Comparison of ENCODE assay signal across 14 mouse cellular contexts in the genomic region with DNA sequence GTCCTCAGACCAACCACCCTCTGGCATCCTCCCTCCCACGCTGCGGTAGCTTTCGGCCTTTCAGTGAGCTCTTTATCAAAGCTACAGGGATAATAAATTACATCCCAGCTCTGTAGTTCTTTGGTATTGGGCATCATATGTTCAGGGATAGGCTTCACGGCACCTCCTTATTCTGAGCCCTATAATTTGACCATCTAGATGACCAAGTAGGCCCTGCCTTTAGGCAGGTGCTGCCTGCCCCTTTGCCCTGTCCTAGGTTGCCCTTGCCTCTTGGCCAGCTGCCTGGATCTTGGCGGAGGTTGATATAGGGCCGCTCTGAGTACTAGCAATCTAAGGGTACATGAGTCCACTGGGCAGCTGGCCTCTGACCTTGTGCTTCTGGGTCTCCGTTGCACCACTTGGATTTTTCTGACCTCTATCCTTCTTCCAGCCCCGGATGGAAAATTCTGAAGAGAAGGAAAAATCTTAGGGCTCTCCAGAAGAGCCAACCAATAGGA. TPM values are rescaled to one million over a fixed set of nuclear protein-coding genes. Genes with fewer than 3 reads are reported as not detected.
DNase-seq lines count a peak whose midpoint lies in the region; ATAC-seq and TF ChIP-seq lines count a peak whose summit lies in the region.
"Had no signal": no experiment of that assay in that cellular context is flagged by ENCODE, and none has a peak within 500 bp of the region (broad histone marks: within the 10 kb centered on the region; RNA-seq: fewer than 3 reads in every experiment).

No protein-coding gene starts in this region.

- no peaks in the 10 kb centered on the region for H3K36me3 ChIP-seq in heart, embryonic 12.5 days
- H3K36me3 ChIP-seq: neural tube, embryonic 13.5 days had no signal

- H3K9ac ChIP-seq in heart, embryonic 12.5 days, result no peak overlapping the region
- H3K9ac ChIP-seq: hindbrain, embryonic 14.5 days; neural tube, embryonic 13.5 days had no signal

- H3K4me1 ChIP-seq in heart, embryonic 12.5 days (replicated peaks), result peaks cover 5% of the 10 kb centered on the region; the same call in 1 of the 2 replicates
- no peaks in the 10 kb centered on the region; the same call in none of the 2 replicates for H3K4me1 ChIP-seq in cerebellum, adult 2 months (ENCODE audit: control insufficient read depth, insufficient read depth, low read length)

- TF ChIP-seq POLR2A in cerebellum, adult 2 months (IDR thresholded peaks at IDR 0.05; ENCODE audit: borderline replicate concordance, insufficient read depth, low read length), result no peak

- H3K4me3 ChIP-seq in heart, embryonic 12.5 days, result no peak overlapping the region
- H3K4me3 ChIP-seq in cerebellum, adult 2 months (replicated peaks; ENCODE audit: insufficient read depth, low read depth, low read length), result no peak overlapping the region
- H3K4me3 ChIP-seq: neural tube, embryonic 13.5 days had no signal

- ATAC-seq in heart, embryonic 12.5 days (ENCODE audit: insufficient number of reproducible peaks, low FRiP score), result no peak
- ATAC-seq: midbrain, embryonic 16.5 days had no signal

- no peak overlapping the region for H3K4me2 ChIP-seq in heart, embryonic 12.5 days
- H3K4me2 ChIP-seq: hindbrain, embryonic 14.5 days; neural tube, embryonic 13.5 days had no signal

- peak; percentile 70 to 71 for DNase-seq in heart, adult 18-20 months
- DNase-seq in adrenal gland, adult 2 months, result peak; percentile 87
- DNase-seq in gastrocnemius, postnatal 14 days, result peak; percentile 45
- peak; percentile 82 for DNase-seq in kidney, postnatal 14 days
- DNase-seq in cerebellum, adult 2 months, result no peak
- DNase-seq in adipocyte (ENCODE audit: low spot score), result no peak
- no peak for DNase-seq in frontal cortex, postnatal 10 days (ENCODE audit: low spot score in 2 of 2)
- DNase-seq: lung, postnatal 36 days; right cerebral cortex, adult 18-20 months; thymus, postnatal 36 days had no signal

- H3K9me3 ChIP-seq in heart, embryonic 12.5 days (replicated peaks), result peaks cover 6% of the 10 kb centered on the region; the same call in 1 of the 2 replicates
- H3K9me3 ChIP-seq: neural tube, embryonic 13.5 days had no signal

- no peak for TF ChIP-seq CTCF in cerebellum, adult 2 months (IDR thresholded peaks at IDR 0.05; ENCODE audit: borderline replicate concordance, insufficient read depth, low read depth, low read length)

- H3K27ac ChIP-seq in heart, embryonic 12.5 days (ENCODE audit: poor library complexity, severe bottlenecking), result no peak overlapping the region
- H3K27ac ChIP-seq in cerebellum, adult 2 months (ENCODE audit: insufficient read depth, low read length), result no peak overlapping the region
- H3K27ac ChIP-seq: hindbrain, embryonic 14.5 days; neural tube, embryonic 13.5 days had no signal

- 69% methylated on average over 8 of the region's 8 CpGs for WGBS in heart, embryonic 12.5 days
- 84% methylated on average over 8 of the region's 8 CpGs for WGBS in cerebellum, adult 2 months

- intact Hi-C loops in gastrocnemius, postnatal 14 days (cut with DNase I; ENCODE audit: low total_unique reads), result no loop called here

- no peaks in the 10 kb centered on the region for H3K27me3 ChIP-seq in heart, embryonic 12.5 days (replicated peaks)
- H3K27me3 ChIP-seq in cerebellum, adult 2 months (ENCODE audit: control insufficient read depth, insufficient read depth, low read length), result no peaks in the 10 kb centered on the region
- H3K27me3 ChIP-seq: neural tube, embryonic 13.5 days had no signal

RNA-seq across cellular contexts. Expression of gene Noct, which starts 21.7 kb away (rescaled TPM):
- total RNA-seq in heart, adult 18-20 months (2021), result 10 to 100 TPM; 42.3 to 52.1 TPM
- 12.4 and 14.0 TPM in 2 replicates for polyA plus RNA-seq in heart, embryonic 12.5 days (2016; fragmentation: Nextera tagmentation; extraction: Ambion mirVana)
- 10 to 100 TPM; 37.4 to 45.0 TPM for total RNA-seq in adrenal gland, adult 2 months (2021)
- 19.5 and 28.5 TPM in 2 replicates for polyA plus RNA-seq in adrenal gland, adult 2 months (2012; rRNA removed)
- 10 to 100 TPM; 17.0 to 35.4 TPM for total RNA-seq in gastrocnemius, postnatal 14 days (2021)
- 27.8 and 31.3 TPM in 2 replicates for polyA plus RNA-seq in cerebellum, adult 2 months (2012; rRNA removed)

Comparison
In these comparisons a context has a peak if more than half of its experiments do, and no peak if none do; other contexts are left out.
1. DNase-seq: peak in heart, adult 18-20 months (2 of 2), adrenal gland, adult 2 months (single experiment), gastrocnemius, postnatal 14 days (single experiment) and kidney, postnatal 14 days (single experiment); none in cerebellum, adult 2 months (0 of 2), adipocyte (single experiment) and frontal cortex, postnatal 10 days (0 of 2).